Mouse (Mus musculus) stomach, embryonic 14.5 days (tissue): ENCODE data around the gene Ly86. TPM values are rescaled to one million over a fixed set of nuclear protein-coding genes. Genes with fewer than 3 reads are reported as not detected.
A peak's percentile ranks its signal among the peaks of the same experiment; 100 is the strongest.

Source experiments
- ATAC-seq: fragments of 200-750 bp; cut with Nextera tagmentation; 2 replicates; pipeline ENCODE4 v1.8.0; 2017; ENCODE audit warnings: low read depth, moderate TSS enrichment; ENCODE audit not compliant: insufficient number of reproducible peaks, insufficient read depth, low FRiP score
- H3K27ac ChIP-seq: fragments of 300-500 bp; sonication (generic); 2 replicates; pipeline ENCODE4 v1.5.1; 2014; ENCODE audit warnings: mild to moderate bottlenecking, low read length, moderate library complexity, mixed read lengths
- H3K27me3 ChIP-seq: fragments of 300-500 bp; sonication (generic); 2 replicates; pipeline ENCODE4 v1.6.1; 2014; ENCODE audit warnings: low read length, control low read depth, mixed read lengths; ENCODE audit not compliant: control insufficient read depth, insufficient read depth
- H3K36me3 ChIP-seq: fragments of 300-500 bp; sonication (generic); 2 replicates; pipeline ENCODE4 v1.6.1; 2014; ENCODE audit warnings: mild to moderate bottlenecking, control low read depth, low read length, moderate library complexity, mixed read lengths; ENCODE audit not compliant: control insufficient read depth, insufficient read depth
- H3K4me1 ChIP-seq: fragments of 300-500 bp; sonication (generic); 2 replicates; pipeline ENCODE4 v1.6.1; 2014; ENCODE audit warnings: low read length, control low read depth, mixed read lengths; ENCODE audit not compliant: control insufficient read depth, insufficient read depth
- H3K4me2 ChIP-seq: fragments of 300-500 bp; sonication (generic); replicated peaks from 2 replicates; pipeline ENCODE4 v1.6.1; 2014; ENCODE audit warnings: low read depth, low read length, control low read depth
- H3K4me3 ChIP-seq: fragments of 300-500 bp; sonication (generic); 2 replicates; pipeline ENCODE4 v1.5.1; 2014; ENCODE audit warnings: low read depth, low read length, control low read depth
- H3K9ac ChIP-seq: fragments of 300-500 bp; sonication (generic); replicated peaks from 2 replicates; pipeline ENCODE4 v1.6.1; 2014; ENCODE audit warnings: low read depth, mild to moderate bottlenecking, control low read depth, low read length, moderate library complexity, mixed read lengths
- H3K9me3 ChIP-seq: fragments of 300-500 bp; sonication (generic); 2 replicates; pipeline ENCODE4 v1.6.1; 2016; ENCODE audit warnings: low read depth, low read length, control low read depth; ENCODE audit not compliant: control insufficient read depth
- WGBS: fragments of 180-500 bp; shearing (Covaris S2); extraction: QIAGEN DNeasy Blood & Tissue Kit; methylation state at CpG from one replicate; pipeline ENCODE4 v1.1.7; 2014; 5-methylcytosine and 5-hydroxymethylcytosine counted together
- polyA plus RNA-seq: library from polyadenylated mRNA; unstranded; fragments of >200 nt; fragmentation: Nextera tagmentation; extraction: Ambion mirVana; gene quantifications from 2 replicates; pipeline ENCODE4 v1.2.1, GENCODE M21; 2014

Gene Ly86
- polyA plus RNA-seq, 1 experiment from 2014 or later: 13.1 TPM

DNA sequence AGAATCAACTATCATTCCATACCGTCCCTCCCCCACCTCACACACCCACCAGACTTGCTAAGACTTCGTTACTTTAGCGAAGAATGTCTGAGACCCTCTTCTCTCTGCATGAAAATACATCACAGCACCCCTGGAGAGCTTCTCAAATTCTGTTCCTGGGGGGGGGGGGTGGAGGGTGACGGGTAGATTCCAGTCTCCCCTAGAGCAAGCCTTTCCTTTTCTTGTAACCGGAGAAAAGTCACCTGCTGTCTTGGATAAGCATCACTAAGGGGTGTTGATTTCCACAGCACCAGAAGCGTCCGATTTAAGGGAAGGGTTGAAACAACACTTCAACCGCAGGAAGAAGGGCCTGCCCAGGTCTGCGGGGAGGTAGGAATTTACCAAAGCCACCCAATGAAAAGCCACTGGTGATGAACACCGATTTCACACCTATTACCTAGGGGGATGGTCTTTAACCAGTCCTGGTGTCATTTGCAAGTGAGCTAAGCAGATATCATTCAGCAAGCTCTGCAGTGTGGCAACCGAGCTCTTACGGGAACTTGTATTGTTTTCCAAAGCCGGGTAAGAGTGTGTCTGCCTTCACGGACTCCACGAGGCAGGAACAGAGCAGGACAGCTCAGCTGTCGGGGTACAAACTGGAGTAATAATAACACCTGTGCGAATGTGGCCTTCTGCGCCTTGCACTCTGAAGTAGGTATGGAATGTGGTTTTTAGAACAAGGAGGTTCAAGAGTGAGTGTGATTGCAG, 91.4 kb downstream of the Ly86 start:
- Histone ChIP-seq H3K4me1 (peaks cover 10% of the 10 kb centered on the region; the same call in 1 of the 2 replicates), H3K27me3 (no peaks in the 10 kb centered on the region; the same call in 1 of the 2 replicates), H3K9me3 (no peaks in the 10 kb centered on the region), H3K27ac (no peak overlapping the region), H3K36me3 (no peaks in the 10 kb centered on the region), H3K4me2 (no peak overlapping the region), H3K9ac (no peak overlapping the region), H3K4me3 (no peak overlapping the region)
- WGBS: 18% methylated on average over 18 of the region's 18 CpGs
- no peak for ATAC-seq

DNA sequence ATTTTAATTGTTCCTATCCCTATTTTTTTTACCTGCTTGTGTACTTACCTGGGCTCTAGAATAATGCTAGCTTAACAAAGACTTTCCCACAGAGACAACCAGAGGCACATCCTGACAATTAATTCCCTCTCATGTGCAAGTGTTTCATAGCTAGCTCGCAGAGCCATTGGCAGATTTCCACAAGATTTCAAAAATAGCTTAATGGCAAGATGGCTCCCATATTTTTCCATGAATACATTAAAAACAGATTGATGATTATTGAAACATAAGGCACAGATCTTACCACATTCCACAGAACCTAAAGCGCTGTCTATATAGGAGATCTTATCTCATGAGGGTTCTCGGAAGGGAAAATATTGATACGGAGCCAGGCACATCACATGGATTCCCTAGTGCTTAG, 93.8 kb downstream of the Ly86 start:
- no peaks in the 10 kb centered on the region for H3K36me3 ChIP-seq
- no peak for ATAC-seq
- H3K9ac ChIP-seq: no peak overlapping the region
- H3K9me3 ChIP-seq: no peaks in the 10 kb centered on the region
- 85% methylated on average over 4 of the region's 4 CpGs for WGBS
- no peak overlapping the region for H3K4me2 ChIP-seq
- peaks cover 12% of the 10 kb centered on the region; the same call in 1 of the 2 replicates for H3K4me1 ChIP-seq
- no peak overlapping the region for H3K4me3 ChIP-seq
- H3K27ac ChIP-seq: no peak overlapping the region
- no peaks in the 10 kb centered on the region; the same call in 1 of the 2 replicates for H3K27me3 ChIP-seq

DNA sequence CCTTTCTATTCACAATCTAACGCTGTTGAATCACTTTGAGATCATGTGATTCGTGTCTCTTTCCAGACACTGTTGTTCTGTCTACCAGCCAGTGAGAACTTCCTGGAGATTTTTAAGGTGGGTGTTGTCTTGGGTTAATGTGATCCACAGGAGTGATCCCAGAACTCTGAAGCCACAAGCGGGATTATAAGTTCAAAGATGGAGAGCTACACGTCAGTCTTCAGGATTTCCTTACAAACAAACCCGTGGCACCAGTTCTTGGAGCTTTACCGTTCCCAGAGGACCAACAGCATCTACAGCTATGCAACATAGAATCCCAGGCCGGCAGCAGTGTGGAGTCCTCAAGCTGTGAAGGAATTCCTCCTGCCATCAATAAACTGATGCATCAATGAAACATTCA, 94.5 kb downstream of the Ly86 start:
- Histone ChIP-seq H3K4me1 (peaks cover 12% of the 10 kb centered on the region; the same call in 1 of the 2 replicates), H3K27ac (no peak overlapping the region), H3K4me3 (no peak overlapping the region), H3K9me3 (no peaks in the 10 kb centered on the region), H3K4me2 (no peak overlapping the region), H3K36me3 (no peaks in the 10 kb centered on the region), H3K9ac (no peak overlapping the region), H3K27me3 (no peaks in the 10 kb centered on the region; the same call in 1 of the 2 replicates)
- ATAC-seq: no peak
- 66% methylated on average over 7 of the region's 7 CpGs for WGBS

DNA sequence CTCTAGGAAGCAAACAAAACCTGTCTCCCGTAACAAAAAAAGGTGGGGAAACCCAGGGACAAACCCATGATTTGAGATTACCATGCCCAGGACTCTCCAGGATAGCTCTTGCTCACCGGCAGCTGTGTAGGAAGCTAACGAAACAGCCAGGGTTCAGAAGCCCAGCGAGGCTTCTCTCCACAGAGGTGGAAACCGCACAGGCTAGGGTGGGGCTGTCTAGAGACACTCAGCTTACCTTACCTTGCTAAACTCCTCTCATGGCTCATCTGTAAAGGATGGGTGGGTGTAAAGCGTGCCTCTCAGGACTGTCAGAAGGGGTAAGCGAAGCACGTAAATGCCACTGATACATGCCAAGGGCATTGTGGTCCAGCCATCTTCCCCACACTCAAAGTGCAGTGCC, 94.9 kb downstream of the Ly86 start:
- ATAC-seq: no peak
- no peak overlapping the region for H3K9ac ChIP-seq
- H3K9me3 ChIP-seq: no peaks in the 10 kb centered on the region
- H3K27ac ChIP-seq: no peak overlapping the region
- H3K4me2 ChIP-seq: no peak overlapping the region
- no peaks in the 10 kb centered on the region for H3K36me3 ChIP-seq
- H3K4me1 ChIP-seq: peaks cover 12% of the 10 kb centered on the region; the same call in 1 of the 2 replicates
- no peak overlapping the region for H3K4me3 ChIP-seq
- H3K27me3 ChIP-seq: no peaks in the 10 kb centered on the region; the same call in 1 of the 2 replicates
- WGBS: 75% methylated on average over 8 of the region's 8 CpGs

DNA sequence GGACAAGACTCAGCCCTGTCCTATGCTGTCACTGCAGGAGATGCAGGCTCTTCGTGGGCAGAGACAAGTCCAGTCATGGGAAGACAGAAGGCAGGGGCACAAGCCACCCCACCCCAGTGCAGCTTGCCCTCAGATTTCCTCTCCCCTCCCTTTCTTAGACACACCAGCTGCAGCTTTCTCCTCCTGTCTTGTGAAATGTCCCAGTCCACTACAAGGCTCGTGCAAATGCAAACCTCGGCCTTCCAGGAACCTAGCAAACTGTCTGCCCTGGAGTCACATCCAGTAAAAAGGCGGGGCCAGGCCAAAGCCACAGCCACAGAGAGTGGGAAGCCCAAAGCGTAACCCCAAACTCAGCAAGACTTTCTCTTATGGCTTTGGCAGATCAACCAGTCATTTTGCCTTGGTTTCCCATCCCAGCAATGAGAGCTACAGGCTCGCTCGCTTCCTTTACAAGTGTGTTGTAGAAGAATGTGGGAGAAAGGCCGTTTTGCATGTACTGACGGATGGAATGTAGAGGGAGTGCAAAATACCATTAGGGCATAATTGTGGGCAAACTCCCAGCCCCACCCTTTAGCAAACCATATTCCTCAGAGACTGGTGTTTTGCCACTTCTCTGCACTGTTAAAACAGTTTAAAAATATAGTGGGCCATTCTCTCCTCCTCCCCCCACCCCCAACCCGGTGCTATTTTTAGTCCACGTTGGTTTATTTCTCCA, 95.7 kb downstream of the Ly86 start:
- H3K4me3 ChIP-seq: no peak overlapping the region
- no peaks in the 10 kb centered on the region for H3K9me3 ChIP-seq
- H3K27me3 ChIP-seq: no peaks in the 10 kb centered on the region; the same call in 1 of the 2 replicates
- H3K36me3 ChIP-seq: no peaks in the 10 kb centered on the region
- WGBS: 47% methylated on average over 11 of the region's 11 CpGs
- 0 out of 2 replicates have a peak, but pooled peaks have one; percentile 46 for ATAC-seq
- no peak overlapping the region for H3K4me2 ChIP-seq
- H3K4me1 ChIP-seq: peaks cover 12% of the 10 kb centered on the region; the same call in 1 of the 2 replicates
- no peak overlapping the region for H3K9ac ChIP-seq
- 0 out of 2 replicates have a peak overlapping the region, but pooled peaks have one; percentile 21 for H3K27ac ChIP-seq

DNA sequence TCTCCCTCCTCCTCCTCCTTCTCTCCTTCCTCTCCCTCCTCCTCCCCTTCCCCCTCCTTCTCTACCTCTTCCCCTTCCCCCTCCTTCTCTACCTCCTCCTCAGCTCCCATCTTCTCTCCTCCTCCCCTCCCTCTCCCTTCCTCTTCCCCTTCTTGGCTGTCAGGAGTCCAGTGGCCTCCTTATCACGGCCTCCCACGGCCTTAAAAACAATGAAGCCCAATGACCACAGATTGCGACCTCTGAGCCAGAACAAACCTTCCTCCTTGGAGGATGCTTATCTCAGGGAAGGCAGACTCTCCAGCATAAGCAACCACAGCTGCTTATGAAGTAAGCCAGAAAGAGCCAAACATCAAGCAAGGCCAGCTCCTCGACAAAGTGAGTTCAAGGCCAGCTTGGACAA, 97.0 kb downstream of the Ly86 start:
- H3K27ac ChIP-seq: no peak overlapping the region
- no peaks in the 10 kb centered on the region for H3K27me3 ChIP-seq
- 31% methylated on average over 4 of the region's 4 CpGs for WGBS
- H3K9me3 ChIP-seq: no peaks in the 10 kb centered on the region
- H3K4me1 ChIP-seq: peaks cover 12% of the 10 kb centered on the region; the same call in 1 of the 2 replicates
- H3K36me3 ChIP-seq: no peaks in the 10 kb centered on the region
- no peak overlapping the region for H3K4me3 ChIP-seq
- no peak for ATAC-seq
- H3K9ac ChIP-seq: no peak overlapping the region
- no peak overlapping the region for H3K4me2 ChIP-seq

DNA sequence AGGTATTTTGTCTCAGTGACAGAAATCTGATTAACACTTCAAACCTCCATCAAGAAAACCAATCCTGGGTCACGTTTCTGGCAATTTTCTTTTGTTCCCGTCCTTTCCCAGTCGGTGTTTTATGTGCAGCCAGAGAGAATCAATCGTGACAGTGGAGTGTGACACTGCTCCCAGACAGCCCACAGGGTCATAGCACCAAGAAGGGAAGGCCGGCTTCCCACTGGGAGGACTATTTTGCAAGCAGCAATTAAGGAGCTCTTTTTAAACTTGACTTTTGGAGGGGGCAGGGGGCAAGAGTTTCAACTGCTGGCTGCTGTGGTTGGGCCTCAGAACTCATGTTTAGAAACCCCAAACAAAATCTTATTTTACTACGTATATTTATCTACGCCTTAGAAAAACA, 97.5 kb downstream of the Ly86 start:
- no peak overlapping the region for H3K27ac ChIP-seq
- no peak for ATAC-seq

DNA sequence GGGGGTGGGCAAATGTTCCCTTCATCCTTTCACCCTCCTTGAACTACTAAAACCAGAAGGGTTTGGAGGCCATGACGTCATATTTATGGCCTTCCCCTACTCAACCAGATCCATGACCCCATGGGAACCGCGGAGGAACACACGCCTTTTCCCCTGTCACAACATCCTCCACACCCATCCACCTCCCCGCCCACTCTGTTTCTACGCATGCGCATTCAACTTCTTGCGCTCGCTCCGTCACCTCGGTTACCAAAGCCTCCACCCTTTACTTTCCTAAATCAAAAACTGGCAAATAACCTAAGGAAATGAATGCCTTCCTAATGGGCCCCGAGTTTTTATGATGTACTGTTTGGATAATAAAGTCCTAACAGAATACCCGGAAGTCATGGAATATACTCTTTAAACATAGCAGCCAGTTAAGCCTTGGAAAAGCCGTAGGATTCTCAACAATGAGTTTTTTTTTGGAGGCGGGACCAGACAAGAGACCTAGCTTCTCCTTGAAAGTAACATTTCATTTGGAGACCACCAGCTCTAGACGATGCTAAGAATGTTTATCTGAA, 101.8 kb downstream of the Ly86 start:
- ATAC-seq: no peak
- H3K36me3 ChIP-seq: no peaks in the 10 kb centered on the region
- H3K27me3 ChIP-seq: no peaks in the 10 kb centered on the region
- 80% methylated on average over 16 of the region's 16 CpGs for WGBS
- no peak overlapping the region for H3K27ac ChIP-seq
- H3K9ac ChIP-seq: no peak overlapping the region
- no peaks in the 10 kb centered on the region for H3K9me3 ChIP-seq
- no peaks in the 10 kb centered on the region; the same call in 1 of the 2 replicates for H3K4me1 ChIP-seq
- H3K4me3 ChIP-seq: no peak overlapping the region
- no peak overlapping the region for H3K4me2 ChIP-seq

More for the DNA sequence above, 97.5 kb downstream of the Ly86 start:
- no peak overlapping the region for H3K4me3 ChIP-seq
- WGBS: 44% methylated on average over 7 of the region's 7 CpGs
- H3K9ac ChIP-seq: no peak overlapping the region
- no peaks in the 10 kb centered on the region for H3K9me3 ChIP-seq
- no peak overlapping the region for H3K4me2 ChIP-seq
- H3K27me3 ChIP-seq: no peaks in the 10 kb centered on the region
- H3K4me1 ChIP-seq: peaks cover 12% of the 10 kb centered on the region; the same call in 1 of the 2 replicates
- no peaks in the 10 kb centered on the region for H3K36me3 ChIP-seq
